Mouse (Mus musculus) mouse embryonic stem cell (cell line): ENCODE data around the gene Stat3.

Experiments used
- in situ Hi-C, 2 experiments: fragments of 300-500 bp; cut with MboI; formaldehyde crosslinking; loops; 1 replicate in 1 of 2; 3 replicates in 1 of 2; pipeline ENCODE4 v1.14.3; 2019 to 2020; ENCODE audit warnings: low sequenced_read_pairs in 2 of 2, low pct_unique_long_range_greater_than_20kb in 1 of 2, mixed read lengths in 1 of 2; ENCODE audit not compliant: unreplicated experiment in 1 of 2

The Stat3 gene

DNA sequence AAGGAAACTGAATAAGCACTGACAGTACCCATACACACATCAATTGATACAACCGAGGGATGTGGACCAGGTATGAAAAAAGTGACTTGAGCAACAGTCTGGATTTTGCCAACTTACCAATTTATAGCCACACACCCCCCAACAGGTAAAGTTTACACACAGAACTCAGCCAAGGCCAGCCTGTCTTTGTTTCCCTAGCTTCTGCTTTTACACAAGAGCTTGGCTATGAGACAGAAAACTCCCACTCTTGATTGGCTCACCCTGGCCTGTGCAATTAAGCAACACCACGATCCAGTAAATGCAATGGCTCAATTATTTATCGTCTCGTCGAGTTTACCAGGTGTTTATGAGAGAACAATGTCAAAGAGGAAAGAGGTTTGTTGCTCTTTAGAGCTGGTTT, 1.2 kb downstream of the Stat3 start:
- in situ Hi-C loops: no loop called here

DNA sequence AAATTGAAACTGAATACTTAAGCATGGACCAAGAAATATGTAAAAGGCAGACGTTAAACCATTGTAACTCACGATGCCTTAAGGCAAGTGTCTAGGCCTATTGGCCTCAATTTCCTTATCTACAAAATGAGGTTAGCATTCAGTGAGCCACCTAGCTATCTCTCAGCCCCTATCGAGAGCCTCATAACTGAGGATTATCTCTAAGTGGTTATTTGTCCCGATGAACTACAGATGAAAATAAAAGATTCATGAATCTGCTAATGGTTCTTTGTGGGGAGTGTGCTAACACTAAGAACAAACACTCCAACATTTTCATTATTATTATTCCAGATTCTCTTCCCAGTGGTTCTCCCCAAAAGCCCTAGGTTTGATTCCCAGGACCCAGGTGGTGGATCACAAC, 2.0 kb downstream of the Stat3 start:
- in situ Hi-C loops: no loop called here

DNA sequence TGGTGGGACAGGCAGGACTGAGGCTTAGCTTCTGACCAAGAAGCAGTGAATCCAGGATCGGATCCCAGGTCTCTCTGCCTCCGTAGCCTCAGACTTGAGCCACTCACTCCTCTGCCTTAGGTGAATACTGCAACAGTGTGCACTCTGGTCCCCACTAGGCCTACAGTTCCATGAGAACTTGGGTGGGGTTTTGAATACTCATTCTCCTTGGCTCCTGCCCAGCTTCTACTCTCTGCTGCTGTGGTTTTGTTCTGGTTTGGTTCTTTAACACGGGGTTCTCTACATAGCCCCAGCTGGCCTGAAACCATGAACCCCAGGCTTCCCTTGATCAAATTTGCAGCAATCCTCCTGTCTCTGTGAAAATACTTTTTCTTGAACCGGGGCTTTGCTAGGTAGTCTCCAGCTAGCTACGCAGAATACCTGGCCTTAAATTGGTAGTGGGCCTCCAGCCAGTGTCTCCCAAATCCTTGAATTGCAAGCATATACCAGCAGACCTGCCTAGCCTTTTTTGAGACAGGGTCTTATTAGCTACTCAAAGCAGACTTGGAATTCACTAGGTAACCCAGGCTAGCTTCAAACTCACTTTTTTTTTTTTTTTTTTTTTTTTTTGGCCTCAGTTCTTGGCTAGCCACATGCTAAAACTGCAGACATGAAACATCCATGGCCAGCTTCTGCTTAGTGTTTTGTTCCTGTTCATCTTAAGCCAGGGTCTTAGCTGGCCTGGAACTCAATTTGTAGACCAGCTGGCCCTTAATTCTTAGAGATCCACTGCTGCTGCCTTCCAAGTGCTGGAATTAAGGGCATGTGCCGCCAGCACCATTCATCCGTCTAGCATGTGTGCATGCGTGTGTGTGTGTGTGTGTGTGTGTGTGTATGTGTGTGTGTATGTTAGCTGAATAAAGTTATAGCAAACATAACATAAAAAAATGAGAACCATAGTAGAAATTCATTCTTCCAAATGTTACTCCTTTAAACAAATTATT, 3.7 kb downstream of the Stat3 start:
- in situ Hi-C loops: no loop called here

DNA sequence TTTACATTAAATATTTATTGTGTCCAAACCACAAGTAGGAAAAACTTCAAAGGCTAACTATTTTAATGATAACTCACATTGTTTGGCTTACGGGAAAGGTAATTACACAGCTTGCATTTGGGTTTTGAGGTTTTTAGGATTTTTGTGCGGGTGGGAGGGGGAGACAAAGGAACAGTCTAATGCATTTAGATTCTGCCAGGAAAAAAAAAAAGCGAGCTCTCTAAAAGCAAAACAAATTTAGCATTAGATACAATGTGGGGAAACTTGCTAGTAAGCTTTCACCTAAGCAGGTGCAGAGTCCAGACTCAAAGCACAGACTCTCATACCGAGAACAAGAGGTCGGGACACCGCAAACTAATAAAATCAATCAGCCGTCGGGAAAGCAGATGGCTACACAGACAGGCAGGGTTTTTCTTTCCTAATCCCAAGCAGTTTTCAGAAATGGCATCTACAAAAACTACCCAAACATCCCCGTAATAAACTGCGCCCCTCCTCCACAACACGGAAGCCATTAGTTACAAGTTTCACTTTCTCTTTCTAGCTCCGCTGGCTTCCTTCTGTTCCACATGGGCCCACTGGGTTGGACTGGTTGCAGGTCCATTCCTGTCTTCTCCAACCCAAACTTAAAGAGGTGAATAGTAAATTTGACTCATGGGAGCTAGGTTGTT, 8.0 kb downstream of the Stat3 start:
- in situ Hi-C loops: no loop called here

DNA sequence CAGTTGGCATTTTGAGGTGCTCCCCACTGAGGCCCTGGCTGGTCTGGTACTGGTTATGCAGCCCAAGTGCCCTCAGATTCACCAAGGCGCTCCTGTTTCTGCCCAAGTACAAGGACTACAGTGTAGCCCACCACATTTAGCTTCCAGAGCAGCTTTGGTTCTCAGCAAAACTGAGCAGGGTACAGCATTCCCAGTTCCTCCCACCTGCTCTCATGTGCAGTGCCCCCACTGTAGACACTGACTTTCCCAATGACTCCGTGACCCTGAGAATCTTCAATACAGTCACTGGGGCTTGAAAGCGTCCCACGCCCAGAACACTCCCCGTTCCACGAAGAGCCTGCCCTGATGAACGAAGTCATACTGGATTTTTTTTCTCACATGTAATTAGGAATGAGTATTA, 8.7 kb downstream of the Stat3 start:
- in situ Hi-C loops: no loop called here

DNA sequence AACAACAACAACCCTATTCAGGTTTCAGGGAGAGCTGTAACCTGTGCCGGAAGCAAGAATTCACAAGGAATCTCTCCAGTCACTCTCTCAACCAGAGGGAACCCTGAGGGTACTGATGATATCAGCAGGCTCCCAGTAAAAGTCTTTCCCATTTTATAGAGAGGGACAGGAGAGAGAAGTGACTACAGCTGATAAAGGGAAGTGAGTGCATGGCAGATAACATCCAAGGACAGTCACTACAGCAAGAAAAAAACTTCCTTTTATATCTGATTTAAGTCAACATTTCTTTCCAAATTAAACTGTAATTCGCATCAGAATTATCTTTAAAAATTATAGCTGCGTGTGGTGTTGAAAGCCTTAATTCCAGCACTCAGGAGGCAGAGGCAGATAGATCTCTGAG, 12.0 kb downstream of the Stat3 start:
- in situ Hi-C loops: no loop called here

DNA sequence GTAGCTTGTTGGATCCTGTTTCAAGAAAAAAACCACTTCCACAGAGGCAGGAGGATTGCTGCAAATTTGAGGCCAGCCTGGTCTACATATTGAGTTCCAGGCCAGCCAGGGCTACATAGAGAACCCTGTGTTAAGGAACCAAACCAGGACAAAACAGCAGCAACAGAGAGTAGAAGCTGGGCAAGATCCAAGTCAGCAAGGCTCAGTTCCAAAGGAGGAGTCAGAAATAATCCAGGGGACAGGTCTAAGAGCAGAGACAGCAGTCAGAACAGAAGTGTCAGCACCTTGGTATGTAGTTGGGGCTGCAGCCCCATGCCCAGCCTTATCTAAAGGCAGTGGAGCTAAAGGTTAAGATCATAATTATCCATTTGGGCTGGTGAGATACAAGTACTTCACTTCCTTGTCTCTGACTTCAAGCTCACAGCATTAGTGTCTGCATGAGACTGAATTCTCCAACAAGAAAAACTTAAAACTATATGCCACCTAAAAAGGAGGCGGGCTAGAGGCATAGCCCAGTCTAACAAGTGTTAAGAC, 14.9 kb downstream of the Stat3 start:
- in situ Hi-C loops: no loop called here

DNA sequence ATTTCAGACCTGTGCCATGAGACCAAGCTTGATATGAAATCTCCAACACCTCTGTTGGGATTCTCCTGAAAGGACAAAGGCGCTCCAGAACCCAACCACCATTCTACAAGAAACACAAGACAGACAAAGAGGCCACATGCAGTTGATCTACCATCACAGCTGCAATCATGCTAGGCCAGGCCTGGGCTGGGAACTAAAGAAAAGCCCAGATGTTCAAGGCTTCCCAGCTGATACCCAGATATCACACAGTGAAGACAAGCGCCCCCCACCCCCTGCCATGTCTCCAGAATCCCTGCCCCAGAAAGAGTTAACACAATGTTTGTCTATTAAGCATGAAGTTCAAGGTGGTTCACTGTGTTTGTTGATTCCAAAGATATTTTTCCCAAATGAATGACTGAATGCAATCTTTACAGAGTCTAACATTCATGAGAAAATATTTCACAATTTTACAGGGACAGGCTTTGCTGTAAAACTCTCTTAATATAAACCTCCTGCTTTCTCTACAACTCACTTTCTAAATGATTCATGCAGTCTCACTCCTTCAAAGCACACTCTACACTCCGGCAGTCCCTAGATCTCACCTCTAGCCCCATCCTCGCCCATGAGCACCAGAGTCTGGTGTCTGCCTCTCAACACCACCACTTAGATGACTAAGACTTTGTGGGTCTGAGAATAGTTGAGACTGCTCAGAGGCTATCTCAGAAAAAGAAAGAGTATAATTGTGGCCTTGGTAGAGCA, 18.3 kb downstream of the Stat3 start:
- in situ Hi-C loops: no loop called here

DNA sequence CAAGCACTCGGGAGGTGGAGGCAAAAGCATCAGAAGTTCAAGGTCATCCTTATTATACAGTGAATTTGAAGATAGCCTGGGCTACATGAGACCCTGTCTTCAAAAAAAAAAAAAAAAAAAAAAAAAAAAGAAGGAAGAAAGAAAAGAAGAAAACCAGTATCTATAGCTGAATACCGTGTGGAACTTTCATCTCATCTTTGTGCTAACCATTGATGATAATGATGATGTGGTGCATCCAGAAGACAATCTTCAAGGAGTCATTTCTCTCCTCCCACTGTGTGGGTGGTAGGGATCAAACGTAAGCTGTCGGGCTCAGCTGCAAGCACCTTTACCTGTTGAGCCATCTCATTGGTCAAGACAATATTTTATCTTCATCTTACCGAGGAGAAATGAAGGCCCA, 21.3 kb downstream of the Stat3 start:
- in situ Hi-C loops: no loop called here

DNA sequence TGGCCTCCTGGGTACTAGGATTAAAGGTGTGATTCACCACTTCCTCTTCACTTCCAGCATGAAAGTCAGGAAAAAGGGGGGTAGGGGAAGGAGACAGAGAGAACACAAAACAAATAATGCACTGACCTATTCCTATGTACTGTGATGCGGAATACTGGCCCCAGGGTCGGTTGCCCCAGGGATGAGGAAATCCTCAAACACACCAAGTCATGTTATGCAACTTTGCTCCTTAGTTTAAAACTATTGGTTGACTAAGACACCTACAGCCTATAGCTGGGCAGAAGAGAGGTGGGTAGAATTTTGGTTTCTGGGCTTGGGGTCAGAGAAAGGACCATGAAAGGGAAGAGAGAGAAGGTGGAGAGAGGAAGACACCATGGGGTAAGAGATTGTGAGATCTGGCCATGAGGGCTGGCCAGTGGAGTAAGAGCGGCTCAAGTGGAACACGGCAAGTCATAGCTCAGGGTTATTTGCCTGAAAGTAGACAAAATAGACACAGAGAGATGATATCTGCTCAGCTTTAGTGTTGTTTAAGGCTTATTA, 22.8 kb downstream of the Stat3 start:
- in situ Hi-C loops: no loop called here

DNA sequence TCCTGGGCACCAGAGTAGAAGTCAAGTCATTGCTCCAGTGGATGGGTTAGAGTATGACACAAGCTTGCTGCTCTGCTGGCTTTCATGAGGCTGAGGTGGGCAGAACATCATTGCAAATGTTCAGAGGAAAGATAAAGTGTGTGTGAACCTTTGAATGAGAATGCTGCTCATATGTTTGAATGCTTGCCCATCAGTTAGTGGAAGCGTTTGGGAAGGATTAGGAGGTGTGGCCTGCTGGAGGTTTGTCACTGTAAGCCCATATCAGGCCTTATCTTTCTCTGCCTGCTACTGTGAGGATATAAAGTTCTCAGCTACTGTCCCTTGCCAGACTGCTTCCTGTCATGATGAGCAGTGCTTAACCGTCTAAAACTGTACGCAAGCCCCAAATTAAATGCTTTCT, 24.3 kb downstream of the Stat3 start:
- in situ Hi-C loops: no loop called here

DNA sequence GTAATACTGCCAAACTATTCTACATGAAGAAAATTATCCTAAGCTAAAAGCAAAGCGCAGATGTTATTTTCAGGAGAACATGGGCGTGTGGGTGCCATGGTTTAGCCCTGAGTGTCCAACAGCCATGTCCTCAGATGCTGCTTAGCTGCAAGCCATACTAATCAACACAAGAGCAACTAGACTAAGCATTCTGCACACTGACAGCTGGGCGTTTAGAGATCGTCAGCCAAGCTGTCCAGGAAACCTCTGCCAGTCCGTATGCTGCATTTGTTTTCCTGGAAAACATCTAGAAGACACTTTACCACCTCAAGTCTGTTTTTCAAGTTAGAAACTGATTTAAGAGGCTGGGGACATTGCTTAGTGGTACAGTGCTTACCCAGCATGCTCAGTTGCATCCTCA, 24.9 kb downstream of the Stat3 start:
- in situ Hi-C loops: no loop called here

DNA sequence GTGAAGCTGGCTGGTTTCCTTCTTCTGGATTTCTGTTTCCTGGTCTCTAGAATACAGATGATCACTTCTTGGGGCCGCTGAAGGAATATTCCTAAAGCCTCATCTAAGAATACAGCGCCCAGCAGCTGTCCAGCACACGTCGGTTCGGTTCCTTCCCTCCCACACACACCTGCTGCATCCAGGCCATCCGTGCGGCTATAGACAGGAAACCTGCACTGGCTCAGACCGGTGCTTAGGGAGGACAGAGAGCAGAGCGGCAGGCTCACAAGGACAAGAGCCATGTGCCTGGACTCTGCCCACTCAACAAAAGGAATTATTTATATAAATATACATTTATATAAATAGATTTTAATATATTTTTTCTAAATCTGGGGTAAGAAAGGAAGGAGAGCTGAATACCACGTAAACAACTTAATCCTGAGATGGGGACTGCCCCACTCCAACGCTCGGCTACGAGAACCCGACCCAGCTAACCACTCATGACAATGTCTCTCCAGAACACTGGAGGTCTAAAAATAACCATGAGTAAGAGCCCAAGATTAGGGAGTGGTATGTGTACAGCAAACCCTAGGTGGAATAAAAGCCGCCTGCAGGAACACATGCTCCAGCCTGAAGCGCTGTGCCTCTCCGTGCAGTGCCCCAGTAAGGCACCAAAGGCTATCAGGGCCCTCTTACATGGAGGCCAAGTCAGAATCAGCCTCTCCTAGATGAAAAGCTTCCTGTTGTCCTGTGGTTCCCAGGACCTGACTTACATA, 26.8 kb downstream of the Stat3 start:
- in situ Hi-C loops: no loop called here

DNA sequence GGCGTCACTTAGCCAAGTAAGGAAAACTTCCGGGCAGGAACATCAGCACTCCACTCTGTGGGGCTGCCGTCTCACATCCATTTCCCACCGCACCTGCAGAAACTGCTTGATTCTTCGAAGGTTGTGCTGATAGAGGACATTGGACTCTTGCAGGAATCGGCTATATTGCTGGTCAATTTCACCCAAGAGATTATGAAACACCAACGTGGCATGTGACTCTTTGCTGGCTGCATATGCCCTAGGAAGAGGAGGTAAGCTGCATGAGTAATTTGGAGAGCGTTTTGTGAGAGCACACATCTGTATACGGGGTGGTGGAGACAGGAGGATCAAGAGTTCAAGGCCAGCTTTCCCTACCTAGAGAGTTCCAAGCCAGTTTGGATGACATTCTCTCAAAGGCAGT, 30.8 kb downstream of the Stat3 start:
- in situ Hi-C loops: no loop called here

DNA sequence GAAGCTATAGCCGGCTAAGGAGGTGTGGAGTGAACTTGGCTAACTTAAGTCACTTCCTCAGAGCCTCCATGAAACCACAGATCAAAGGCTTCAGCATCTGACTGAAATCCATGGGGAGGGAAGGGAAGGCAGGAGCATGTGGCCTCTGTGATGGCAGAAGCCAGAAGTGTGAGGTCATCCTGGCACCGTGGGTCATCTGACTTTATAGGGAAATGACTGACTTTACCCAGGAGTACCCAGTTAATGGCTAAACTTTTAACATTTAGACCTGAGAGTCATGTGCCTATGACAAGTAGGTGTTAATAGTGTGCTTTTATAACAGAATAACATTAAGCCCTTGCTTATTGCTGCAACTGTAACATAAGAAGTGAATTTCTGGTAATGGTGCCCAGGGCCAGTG, 31.2 kb downstream of the Stat3 start:
- in situ Hi-C loops: no loop called here

DNA sequence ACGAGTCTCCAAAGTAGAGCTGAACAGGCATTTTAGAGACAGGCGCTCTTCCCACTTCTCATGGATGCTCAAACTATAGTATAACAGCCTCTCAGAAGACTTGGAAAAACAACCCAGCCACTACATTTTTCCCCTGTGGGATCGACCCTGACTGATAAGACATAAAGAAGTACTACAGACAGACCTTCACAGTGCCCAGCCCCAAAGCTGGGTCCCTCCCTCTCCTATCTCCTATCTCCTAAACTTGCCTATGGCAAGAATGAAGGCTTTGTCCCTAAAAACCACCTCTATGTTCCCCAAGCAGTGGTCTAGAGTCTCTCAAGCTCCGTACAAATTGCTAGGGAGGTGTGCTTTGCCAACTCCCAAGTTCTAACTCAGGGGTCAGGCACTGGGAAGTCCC, 32.5 kb downstream of the Stat3 start:
- in situ Hi-C loops: no loop called here

DNA sequence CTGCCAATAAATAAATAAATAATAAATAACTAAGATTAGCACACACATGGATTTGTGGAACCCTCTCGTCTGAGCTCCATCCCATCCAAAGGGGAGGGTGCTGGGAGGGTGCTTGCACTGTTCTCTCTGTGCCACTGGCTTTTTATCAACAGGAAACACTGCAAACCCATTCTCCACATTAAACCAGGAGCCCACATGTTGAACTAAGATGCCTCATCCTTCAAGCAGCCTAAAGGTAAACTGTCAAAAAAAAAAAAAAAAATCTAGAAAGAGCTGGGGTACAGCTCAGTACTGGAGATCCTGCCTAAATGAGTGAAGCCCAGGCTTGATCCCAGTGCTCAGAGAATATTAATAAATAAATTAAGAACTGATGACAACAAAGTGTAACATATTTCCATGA, 33.4 kb downstream of the Stat3 start:
- in situ Hi-C loops: no loop called here
